25 mouse cellular contexts compared by ENCODE assay signal in genomic region chr10:4376931-4377330, GRCm38 (mm10). TPM values are rescaled to one million over a fixed set of nuclear protein-coding genes. Genes with fewer than 3 reads are reported as not detected.
DNase-seq lines count a peak whose midpoint lies in the region; ATAC-seq and TF ChIP-seq lines count a peak whose summit lies in the region.
"Had no signal": no experiment of that assay in that cellular context is flagged by ENCODE, and none has a peak within 500 bp of the region (broad histone marks: within the 10 kb centered on the region; RNA-seq: fewer than 3 reads in every experiment).

No protein-coding gene starts in this region.

- H3K4me3 ChIP-seq in heart, embryonic 15.5 days, result no peak overlapping the region
- H3K4me3 ChIP-seq in kidney, embryonic 16.5 days (ENCODE audit: low read length), result no peak overlapping the region
- H3K4me3 ChIP-seq in lung, adult 2 months (replicated peaks; ENCODE audit: extremely low read depth, low read depth, low read length), result no peak overlapping the region
- H3K4me3 ChIP-seq: embryonic facial prominence, embryonic 10.5 days; heart, embryonic 10.5 days; hindbrain, embryonic 10.5 days; left cerebral cortex, adult 2 months; liver, embryonic 13.5 days; midbrain, embryonic 15.5 days; neural tube, embryonic 12.5 days had no signal

- no peaks in the 10 kb centered on the region for H3K9me3 ChIP-seq in heart, embryonic 15.5 days (replicated peaks)
- no peaks in the 10 kb centered on the region for H3K9me3 ChIP-seq in kidney, embryonic 16.5 days (ENCODE audit: low read length)
- H3K9me3 ChIP-seq: embryonic facial prominence, embryonic 10.5 days; G1E; heart, embryonic 10.5 days; hindbrain, embryonic 10.5 days; liver, embryonic 13.5 days; midbrain, embryonic 15.5 days; neural tube, embryonic 12.5 days had no signal

- H3K27ac ChIP-seq in heart, embryonic 15.5 days, result 0 out of 2 replicates have a peak overlapping the region, but pooled peaks have one; percentile 4
- peak overlapping the region; percentile 78 for H3K27ac ChIP-seq in kidney, embryonic 16.5 days (ENCODE audit: low read length)
- H3K27ac ChIP-seq: embryonic facial prominence, embryonic 10.5 days; heart, embryonic 10.5 days; hindbrain, embryonic 10.5 days; left cerebral cortex, adult 2 months; liver, embryonic 13.5 days; macrophage; midbrain, embryonic 15.5 days; neural tube, embryonic 12.5 days had no signal

- DNase-seq in heart, postnatal 10 days, result no peak
- DNase-seq in kidney, adult 11 months, result no peak
- peak; percentile 9 for DNase-seq in lung, postnatal 36 days
- no peak for DNase-seq in lung, adult 2 months
- DNase-seq in right cerebral cortex, postnatal 14 days, result no peak
- DNase-seq: B cell, adult 2 months; cerebellum, adult 11-12 months; cerebellum, postnatal 10 days; forebrain, postnatal 0 days; liver, embryonic 13.5 days; right cerebral cortex, postnatal 25 days; thymus, adult 2 months had no signal

- ATAC-seq in heart, embryonic 15.5 days (replicated peaks; ENCODE audit: insufficient number of reproducible peaks, insufficient read depth, low FRiP score, low read depth), result no peak
- no peak for ATAC-seq in kidney, embryonic 16.5 days (ENCODE audit: low FRiP score, low TSS enrichment)
- ATAC-seq: forebrain, postnatal 0 days; hindbrain, embryonic 16.5 days; midbrain, embryonic 15.5 days; Patski had no signal

- H3K36me3 ChIP-seq in heart, embryonic 15.5 days, result no peaks in the 10 kb centered on the region; the same call in 1 of the 2 replicates
- H3K36me3 ChIP-seq in kidney, embryonic 16.5 days (ENCODE audit: insufficient read depth, low read length), result peaks cover 13% of the 10 kb centered on the region; the same call in 1 of the 2 replicates
- H3K36me3 ChIP-seq: midbrain, embryonic 15.5 days had no signal

- H3K9ac ChIP-seq in heart, embryonic 15.5 days, result no peak overlapping the region
- H3K9ac ChIP-seq in kidney, embryonic 16.5 days (replicated peaks; ENCODE audit: low read length), result no peak overlapping the region
- H3K9ac ChIP-seq: forebrain, postnatal 0 days; liver, embryonic 13.5 days; midbrain, embryonic 15.5 days; neural tube, embryonic 12.5 days had no signal

- no peak for TF ChIP-seq POLR2A in lung, adult 2 months (IDR thresholded peaks at IDR 0.05; ENCODE audit: borderline replicate concordance, extremely low read depth, low read depth, low read length)

- H3K4me2 ChIP-seq in heart, embryonic 15.5 days, result no peak overlapping the region
- no peak overlapping the region for H3K4me2 ChIP-seq in kidney, embryonic 16.5 days (replicated peaks; ENCODE audit: low read depth, low read length)
- H3K4me2 ChIP-seq: liver, embryonic 13.5 days; midbrain, embryonic 15.5 days; neural tube, embryonic 12.5 days had no signal

- whole genome bisulfite sequencing in heart, embryonic 15.5 days, result 61% methylated on average over 7 of the region's 7 CpGs
- WGBS in kidney, embryonic 16.5 days, result 53% methylated on average over 7 of the region's 7 CpGs
- 63% methylated on average over 7 of the region's 7 CpGs for WGBS in lung, adult 2 months

- intact Hi-C loops in heart, postnatal 10 days (cut with DNase I), result no loop called here

- no peaks in the 10 kb centered on the region for H3K27me3 ChIP-seq in heart, embryonic 15.5 days
- H3K27me3 ChIP-seq in kidney, embryonic 16.5 days (ENCODE audit: insufficient read depth, low read length), result no peaks in the 10 kb centered on the region
- H3K27me3 ChIP-seq: CH12.LX; liver, embryonic 13.5 days; midbrain, embryonic 15.5 days; neural tube, embryonic 12.5 days; Patski had no signal

- TF ChIP-seq CTCF in lung, adult 2 months (IDR thresholded peaks at IDR 0.05; ENCODE audit: insufficient read depth, low read length), result no peak

- peaks cover 5% of the 10 kb centered on the region; the same call in 1 of the 2 replicates for H3K4me1 ChIP-seq in heart, embryonic 15.5 days (replicated peaks)
- H3K4me1 ChIP-seq in kidney, embryonic 16.5 days (ENCODE audit: insufficient read depth, low read length), result peaks cover 26% of the 10 kb centered on the region
- H3K4me1 ChIP-seq in lung, adult 2 months (ENCODE audit: control insufficient read depth, insufficient read depth, low read length), result no peaks in the 10 kb centered on the region; the same call in 1 of the 2 replicates
- H3K4me1 ChIP-seq: liver, embryonic 13.5 days; midbrain, embryonic 15.5 days; neural tube, embryonic 12.5 days had no signal

RNA-seq across cellular contexts. Expression of gene Zbtb2, which starts 11.0 kb away (rescaled TPM):
- polyA plus RNA-seq in heart, embryonic 15.5 days (2015; fragmentation: Nextera tagmentation; extraction: Ambion mirVana), result 7.8 and 9.8 TPM in 2 replicates
- 1 to 10 TPM; 8.9 to 9.2 TPM for total RNA-seq in heart, postnatal 10 days (2021)
- polyA plus RNA-seq in kidney, embryonic 16.5 days (2015; fragmentation: Nextera tagmentation; extraction: Ambion mirVana), result 17.9 and 19.0 TPM in 2 replicates
- 8.8 and 9.9 TPM in 2 replicates for polyA plus RNA-seq in lung, adult 2 months (2012; rRNA removed)

RNA-seq across cellular contexts. Expression of gene Rmnd1, which starts 55.3 kb away (rescaled TPM):
- 93.3 and 93.4 TPM in 2 replicates for polyA plus RNA-seq in heart, embryonic 15.5 days (2015; fragmentation: Nextera tagmentation; extraction: Ambion mirVana)
- total RNA-seq in heart, postnatal 10 days (2021), result 10 to 100 TPM; 48.5 to 49.9 TPM
- polyA plus RNA-seq in kidney, embryonic 16.5 days (2015; fragmentation: Nextera tagmentation; extraction: Ambion mirVana), result 65.2 and 71.0 TPM in 2 replicates
- polyA plus RNA-seq in lung, adult 2 months (2012; rRNA removed), result 11.1 and 16.5 TPM in 2 replicates

RNA-seq across cellular contexts. Expression of gene Armt1, which starts 55.3 kb away (rescaled TPM):
- polyA plus RNA-seq in heart, embryonic 15.5 days (2015; fragmentation: Nextera tagmentation; extraction: Ambion mirVana), result 14.0 and 14.6 TPM in 2 replicates
- 1 to 10 TPM; 8.2 to 8.9 TPM for total RNA-seq in heart, postnatal 10 days (2021)
- 23.8 and 29.0 TPM in 2 replicates for polyA plus RNA-seq in kidney, embryonic 16.5 days (2015; fragmentation: Nextera tagmentation; extraction: Ambion mirVana)
- polyA plus RNA-seq in lung, adult 2 months (2012; rRNA removed), result 4.3 and 7.2 TPM in 2 replicates
